Mouse (Mus musculus): ENCODE measurements around the gene Dld. TPM values are rescaled to one million over a fixed set of nuclear protein-coding genes. Genes with fewer than 3 reads are reported as not detected.

The Dld gene
- polyA plus RNA-seq, 1 experiment from 2014 or later = 126 TPM

- Histone ChIP-seq H3K36me3 (ENCODE audit: poor library complexity, severe bottlenecking) (no peaks in the 10 kb centered on the region), H3K27me3 (no peaks in the 10 kb centered on the region), H3K9ac (no peak overlapping the region), H3K9me3 (replicated peaks) (no peaks in the 10 kb centered on the region), H3K27ac (no peak overlapping the region), H3K4me3 (no peak overlapping the region), H3K4me1 (0 out of 2 replicates have a peak, but pooled peaks cover 10% of the 10 kb centered on the region), H3K4me2 (no peak overlapping the region)
- no peak for ATAC-seq
- 92% methylated on average over 9 of the region's 9 CpGs for WGBS
Observed at GRCm38 (mm10) chr12:31300276-31300675, 51.0 kb downstream of the Dld start.

- no peak overlapping the region for H3K4me2 ChIP-seq
Observed at GRCm38 (mm10) chr12:31299676-31300197, 51.5 kb downstream of the Dld start.

GRCm38 (mm10) chr12:31299126-31299525 lies 52.1 kb downstream of the Dld start:
- Histone ChIP-seq H3K4me3 (no peak overlapping the region), H3K4me1 (0 out of 2 replicates have a peak, but pooled peaks cover 10% of the 10 kb centered on the region), H3K27me3 (no peaks in the 10 kb centered on the region), H3K36me3 (ENCODE audit: poor library complexity, severe bottlenecking) (no peaks in the 10 kb centered on the region), H3K4me2 (no peak overlapping the region), H3K9me3 (replicated peaks) (no peaks in the 10 kb centered on the region), H3K27ac (no peak overlapping the region), H3K9ac (no peak overlapping the region)
- ATAC-seq = no peak
- 95% methylated on average over 3 of the region's 3 CpGs for WGBS

More at GRCm38 (mm10) chr12:31299676-31300197, 51.5 kb downstream of the Dld start:
- Histone ChIP-seq H3K27me3 (no peaks in the 10 kb centered on the region), H3K4me1 (0 out of 2 replicates have a peak, but pooled peaks cover 10% of the 10 kb centered on the region), H3K4me3 (no peak overlapping the region), H3K27ac (no peak overlapping the region), H3K36me3 (ENCODE audit: poor library complexity, severe bottlenecking) (no peaks in the 10 kb centered on the region), H3K9ac (no peak overlapping the region), H3K9me3 (replicated peaks) (no peaks in the 10 kb centered on the region)
- ATAC-seq = no peak
- 94% methylated on average over 14 of the region's 14 CpGs for WGBS

GRCm38 (mm10) chr12:31298530-31298929 lies 52.7 kb downstream of the Dld start:
- ATAC-seq = no peak
- Histone ChIP-seq H3K9ac (no peak overlapping the region), H3K27me3 (no peaks in the 10 kb centered on the region), H3K4me3 (no peak overlapping the region), H3K27ac (no peak overlapping the region), H3K4me2 (no peak overlapping the region), H3K9me3 (replicated peaks) (no peaks in the 10 kb centered on the region), H3K4me1 (0 out of 2 replicates have a peak, but pooled peaks cover 10% of the 10 kb centered on the region), H3K36me3 (ENCODE audit: poor library complexity, severe bottlenecking) (no peaks in the 10 kb centered on the region)
- WGBS = 87% methylated on average over 8 of the region's 8 CpGs

- no peaks in the 10 kb centered on the region for H3K27me3 ChIP-seq
- no peaks in the 10 kb centered on the region for H3K9me3 ChIP-seq (replicated peaks)
- H3K4me2 ChIP-seq = no peak overlapping the region
- no peak overlapping the region for H3K27ac ChIP-seq
- H3K4me1 ChIP-seq = 0 out of 2 replicates have a peak, but pooled peaks cover 7% of the 10 kb centered on the region
- no peak overlapping the region for H3K4me3 ChIP-seq
- H3K36me3 ChIP-seq (ENCODE audit: poor library complexity, severe bottlenecking) = no peaks in the 10 kb centered on the region
- H3K9ac ChIP-seq = no peak overlapping the region
- 92% methylated on average over 4 of the region's 4 CpGs for WGBS
- ATAC-seq = no peak
Observed at GRCm38 (mm10) chr12:31298122-31298521, 53.1 kb downstream of the Dld start.

GRCm38 (mm10) chr12:31296097-31296496 lies 55.2 kb downstream of the Dld start:
- no peaks in the 10 kb centered on the region for H3K4me1 ChIP-seq
- no peak overlapping the region for H3K27ac ChIP-seq
- H3K4me2 ChIP-seq = no peak overlapping the region
- no peak for ATAC-seq
- H3K36me3 ChIP-seq (ENCODE audit: poor library complexity, severe bottlenecking) = no peaks in the 10 kb centered on the region
- no peaks in the 10 kb centered on the region for H3K9me3 ChIP-seq (replicated peaks)
- 85% methylated on average over 4 of the region's 4 CpGs for WGBS
- no peak overlapping the region for H3K9ac ChIP-seq
- no peak overlapping the region for H3K4me3 ChIP-seq
- no peaks in the 10 kb centered on the region for H3K27me3 ChIP-seq

- no peaks in the 10 kb centered on the region for H3K4me1 ChIP-seq
- H3K36me3 ChIP-seq (ENCODE audit: poor library complexity, severe bottlenecking) = no peaks in the 10 kb centered on the region
- no peaks in the 10 kb centered on the region for H3K9me3 ChIP-seq (replicated peaks)
- no peak overlapping the region for H3K9ac ChIP-seq
- H3K4me2 ChIP-seq = no peak overlapping the region
- H3K27me3 ChIP-seq = no peaks in the 10 kb centered on the region
- H3K27ac ChIP-seq = no peak overlapping the region
- WGBS = 77% methylated on average over 3 of the region's 3 CpGs
- H3K4me3 ChIP-seq = no peak overlapping the region
- ATAC-seq = no peak
Observed at GRCm38 (mm10) chr12:31295505-31295904, 55.7 kb downstream of the Dld start.

GRCm38 (mm10) chr12:31294996-31295395 lies 56.3 kb downstream of the Dld start:
- H3K4me3 ChIP-seq = no peak overlapping the region
- no peak overlapping the region for H3K27ac ChIP-seq
- no peak for ATAC-seq
- 86% methylated on average over 11 of the region's 11 CpGs for WGBS
- no peaks in the 10 kb centered on the region for H3K9me3 ChIP-seq (replicated peaks)
- H3K4me2 ChIP-seq = no peak overlapping the region
- no peak overlapping the region for H3K9ac ChIP-seq
- no peaks in the 10 kb centered on the region for H3K4me1 ChIP-seq
- no peaks in the 10 kb centered on the region for H3K36me3 ChIP-seq (ENCODE audit: poor library complexity, severe bottlenecking)
- no peaks in the 10 kb centered on the region for H3K27me3 ChIP-seq

- Histone ChIP-seq H3K4me2 (no peak overlapping the region), H3K27ac (no peak overlapping the region), H3K4me1 (no peaks in the 10 kb centered on the region), H3K9me3 (replicated peaks) (no peaks in the 10 kb centered on the region), H3K4me3 (no peak overlapping the region), H3K27me3 (no peaks in the 10 kb centered on the region), H3K36me3 (ENCODE audit: poor library complexity, severe bottlenecking) (no peaks in the 10 kb centered on the region), H3K9ac (no peak overlapping the region)
- ATAC-seq = no peak
- WGBS = 70% methylated on average over 10 of the region's 10 CpGs
Observed at GRCm38 (mm10) chr12:31294526-31294925, 56.7 kb downstream of the Dld start.

- Histone ChIP-seq H3K36me3 (ENCODE audit: poor library complexity, severe bottlenecking) (no peaks in the 10 kb centered on the region), H3K27me3 (no peaks in the 10 kb centered on the region), H3K4me3 (no peak overlapping the region), H3K4me2 (no peak overlapping the region), H3K9me3 (replicated peaks) (no peaks in the 10 kb centered on the region), H3K9ac (no peak overlapping the region), H3K27ac (no peak overlapping the region), H3K4me1 (no peaks in the 10 kb centered on the region)
- WGBS = 79% methylated on average over 15 of the region's 15 CpGs
- ATAC-seq = no peak
Observed at GRCm38 (mm10) chr12:31293361-31294142, 57.7 kb downstream of the Dld start.

- H3K27ac ChIP-seq = no peak overlapping the region
- no peak overlapping the region for H3K4me3 ChIP-seq
- H3K27me3 ChIP-seq = no peaks in the 10 kb centered on the region
- no peak overlapping the region for H3K4me2 ChIP-seq
- H3K9ac ChIP-seq = no peak overlapping the region
- WGBS = 73% methylated on average over 3 of the region's 3 CpGs
- ATAC-seq = no peak
- H3K4me1 ChIP-seq = no peaks in the 10 kb centered on the region
- no peaks in the 10 kb centered on the region for H3K9me3 ChIP-seq (replicated peaks)
- no peaks in the 10 kb centered on the region for H3K36me3 ChIP-seq (ENCODE audit: poor library complexity, severe bottlenecking)
Observed at GRCm38 (mm10) chr12:31290951-31291350, 60.3 kb downstream of the Dld start.

GRCm38 (mm10) chr12:31289046-31289445 lies 62.2 kb downstream of the Dld start:
- Histone ChIP-seq H3K27me3 (no peaks in the 10 kb centered on the region), H3K4me1 (no peaks in the 10 kb centered on the region), H3K9me3 (replicated peaks) (no peaks in the 10 kb centered on the region), H3K36me3 (ENCODE audit: poor library complexity, severe bottlenecking) (no peaks in the 10 kb centered on the region), H3K27ac (no peak overlapping the region), H3K4me3 (no peak overlapping the region), H3K9ac (no peak overlapping the region), H3K4me2 (no peak overlapping the region)
- WGBS = 84% methylated on average over 10 of the region's 10 CpGs
- ATAC-seq = no peak

Measured in forebrain, embryonic 13.5 days (tissue).